Mouse (Mus musculus) adrenal gland, postnatal 36 days (tissue): Measurements from ENCODE around the gene Pygo2. TPM values are rescaled to one million over a fixed set of nuclear protein-coding genes. Genes with fewer than 3 reads are reported as not detected.

ENCODE experiments used
- DNase-seq, 2 experiments: peaks; one replicate each; pipeline ENCODE4 v3.0.0; 2021; ENCODE audit warnings: mixed read lengths in 1 of 2
- total RNA-seq, 2 experiments: library from RNA; stranded (reverse); gene quantifications; 2 replicates each; pipeline ENCODE4 v1.2.3; 2021

The Pygo2 gene
- total RNA-seq, 2 experiments from 2014 or later, result 35.0 to 40.6 TPM

- peak; percentile 71 to 82 for DNase-seq
Measured at GRCm38 (mm10) chr3:89456726-89457665, 27.0 kb downstream of the Pygo2 start.

- DNase-seq, result peak in 1 of 2 experiments; percentile 48
Measured at GRCm38 (mm10) chr3:89458372-89458964, 28.5 kb downstream of the Pygo2 start.

- DNase-seq, result peak; percentile 95 to 96
Measured at GRCm38 (mm10) chr3:89458965-89459807, 29.2 kb downstream of the Pygo2 start.

GRCm38 (mm10) chr3:89468268-89468667 lies 38.3 kb downstream of the Pygo2 start:
- DNase-seq, result no peak

- no peak for DNase-seq
Measured at GRCm38 (mm10) chr3:89472280-89472679, 42.3 kb downstream of the Pygo2 start.

- no peak for DNase-seq
Measured at GRCm38 (mm10) chr3:89473838-89474237, 43.8 kb downstream of the Pygo2 start.

GRCm38 (mm10) chr3:89479055-89479454 lies 49.0 kb downstream of the Pygo2 start:
- no peak for DNase-seq

GRCm38 (mm10) chr3:89481488-89481887 lies 51.5 kb downstream of the Pygo2 start:
- peak in 1 of 2 experiments; percentile 28 for DNase-seq

GRCm38 (mm10) chr3:89482249-89482648 lies 52.2 kb downstream of the Pygo2 start:
- peak in 1 of 2 experiments; percentile 11 for DNase-seq

Other genes starting within 250 kb of the Pygo2 start
- gene Fam189b, start 247.1 kb upstream of the Pygo2 start, total RNA-seq, result 10 to 100 TPM; 13.5 to 17.1 TPM
- 10 to 100 TPM; 64.2 to 70.6 TPM for gene Gba, start 227.3 kb upstream of the Pygo2 start, total RNA-seq
- 10 to 100 TPM in 1 of 2 experiments, 1 to 10 TPM in 1; 7.7 to 11.4 TPM for gene Thbs3, start 215.0 kb upstream of the Pygo2 start, total RNA-seq
- gene Mtx1, start 203.1 kb upstream of the Pygo2 start, total RNA-seq, result 100 to 1,000 TPM; 136 to 165 TPM
- under 1 TPM in 1 of 2 experiments, not detected in 1; 0.56 TPM for gene Muc1, start 201.2 kb upstream of the Pygo2 start, total RNA-seq
- gene Krtcap2, start 184.2 kb upstream of the Pygo2 start, total RNA-seq, result 100 to 1,000 TPM; 114 to 139 TPM
- gene Trim46, start 183.9 kb upstream of the Pygo2 start, total RNA-seq, result 1 to 10 TPM; 1.3 to 1.6 TPM
- 100 to 1,000 TPM; 117 to 130 TPM for gene Dpm3, start 170.9 kb upstream of the Pygo2 start, total RNA-seq
- gene Slc50a1, start 159.6 kb upstream of the Pygo2 start, total RNA-seq, result 10 to 100 TPM; 42.0 to 47.7 TPM
- gene Efna1, start 149.1 kb upstream of the Pygo2 start, total RNA-seq, result 10 to 100 TPM in 1 of 2 experiments, 1 to 10 TPM in 1; 9.8 to 12.5 TPM
- gene Efna3, start 107.2 kb upstream of the Pygo2 start, total RNA-seq, result under 1 TPM; 0.23 to 0.53 TPM
- gene Efna4, start 92.2 kb upstream of the Pygo2 start, total RNA-seq, result 1 to 10 TPM in 1 of 2 experiments, under 1 TPM in 1; 0.93 to 1.3 TPM
- 10 to 100 TPM; 45.9 to 79.9 TPM for gene Adam15, start 80.2 kb upstream of the Pygo2 start, total RNA-seq
- gene Dcst2, start 68.2 kb upstream of the Pygo2 start, total RNA-seq, result under 1 TPM; 0.20 to 0.56 TPM
- under 1 TPM in 1 of 2 experiments, not detected in 1; 0.56 TPM for gene Dcst1, start 65.0 kb upstream of the Pygo2 start, total RNA-seq
- 10 to 100 TPM; 71.9 to 85.2 TPM for gene Zbtb7b, start 35.4 kb upstream of the Pygo2 start, total RNA-seq
- 1 to 10 TPM in 1 of 2 experiments, under 1 TPM in 1; 0.40 to 1.3 TPM for gene Lenep, start 27.4 kb upstream of the Pygo2 start, total RNA-seq
- gene Flad1, start 18.3 kb upstream of the Pygo2 start, total RNA-seq, result 10 to 100 TPM; 23.3 to 30.0 TPM
- 10 to 100 TPM; 25.1 to 36.1 TPM for gene Cks1b, start 11.8 kb upstream of the Pygo2 start, total RNA-seq
- gene Shc1, start 11.8 kb upstream of the Pygo2 start, total RNA-seq, result 10 to 100 TPM; 89.6 to 93.7 TPM
- gene Pbxip1, start 6.5 kb downstream of the Pygo2 start, total RNA-seq, result 10 to 100 TPM; 47.9 to 56.9 TPM
- gene Pmvk, start 24.3 kb downstream of the Pygo2 start, total RNA-seq, result 10 to 100 TPM; 25.2 to 36.2 TPM
- gene Kcnn3, start 90.0 kb downstream of the Pygo2 start, total RNA-seq, result 1 to 10 TPM; 3.4 to 3.7 TPM